Mouse (Mus musculus) CH12.LX (cell line): Measurements from ENCODE around the gene Bdkrb2. TPM values are rescaled to one million over a fixed set of nuclear protein-coding genes. Genes with fewer than 3 reads are reported as not detected.

Experiments
- DNase-seq: peaks from one replicate; pipeline ENCODE4 v3.0.0-alpha.2; 2013; ENCODE audit errors: extremely low read depth
- H3K27ac ChIP-seq: 2 replicates; pipeline ENCODE4 v1.5.1; 2012; ENCODE audit warnings: low read depth, mild to moderate bottlenecking, control low read depth, moderate library complexity; ENCODE audit not compliant: insufficient read depth
- H3K27me3 ChIP-seq: replicated peaks from 2 replicates; pipeline ENCODE3; 2012; ENCODE audit warnings: inconsistent platforms
- H3K36me3 ChIP-seq, 2 experiments: replicated peaks in 1 of 2; 2 replicates each; pipeline versions ENCODE3 to v1.6.1; 2012; ENCODE audit warnings: inconsistent platforms in 1 of 2, low read length in 1 of 2, mild to moderate bottlenecking in 1 of 2, mixed read lengths in 1 of 2, moderate library complexity in 1 of 2; ENCODE audit not compliant: control insufficient read depth in 1 of 2, insufficient read depth in 1 of 2
- H3K4me1 ChIP-seq, 2 experiments: 2 replicates each; pipeline ENCODE4 v1.6.1; 2012; ENCODE audit warnings: inconsistent platforms in 1 of 2, moderate library complexity in 1 of 2; ENCODE audit not compliant: insufficient read depth in 2 of 2, control insufficient read depth in 1 of 2
- H3K4me2 ChIP-seq: 2 replicates; pipeline ENCODE4 v1.6.1; 2012; ENCODE audit warnings: low read depth, mild to moderate bottlenecking, control low read depth; ENCODE audit not compliant: poor library complexity, insufficient read depth, severe bottlenecking
- H3K4me3 ChIP-seq, 3 experiments: fragments of 150-350 bp in 1 of 3; sonication (generic) in 1 of 3; replicated peaks in 1 of 3; 2 replicates each; pipeline versions ENCODE3 to v1.5.1; 2011 to 2012; ENCODE audit warnings: low read depth in 2 of 3, low read length in 2 of 3, mild to moderate bottlenecking in 2 of 3, moderate library complexity in 2 of 3, control low read depth in 1 of 3, improper control_type of control experiment in 1 of 3, inconsistent platforms in 1 of 3, mixed read lengths in 1 of 3; ENCODE audit not compliant: poor library complexity in 1 of 3
- H3K79me2 ChIP-seq: replicated peaks from 2 replicates; pipeline ENCODE4 v1.6.1; 2012; ENCODE audit warnings: mild to moderate bottlenecking, moderate library complexity; ENCODE audit not compliant: control insufficient read depth, poor library complexity, insufficient read depth, severe bottlenecking; ENCODE audit errors: extremely low read depth
- H3K9ac ChIP-seq: 2 replicates; pipeline ENCODE4 v1.6.1; 2012; ENCODE audit warnings: low read depth, mild to moderate bottlenecking, control low read depth, moderate library complexity; ENCODE audit not compliant: insufficient read depth
- H3K9me3 ChIP-seq: replicated peaks from 2 replicates; pipeline ENCODE3; 2012; ENCODE audit warnings: low read length, inconsistent platforms, mixed read lengths
- BHLHE40 ChIP-seq: IDR thresholded peaks from 2 replicates; pipeline ENCODE4 v1.6.1; 2011; ENCODE audit warnings: mild to moderate bottlenecking, low read depth, low read length, improper control_type of control experiment
- CHD2 ChIP-seq: IDR thresholded peaks from 2 replicates; pipeline ENCODE4 v1.6.1; 2011; ENCODE audit warnings: low read length, improper control_type of control experiment
- EP300 ChIP-seq: IDR thresholded peaks from 2 replicates; pipeline ENCODE4 v1.6.1; 2011; ENCODE audit warnings: low read length, improper control_type of control experiment
- GABPA ChIP-seq: IDR thresholded peaks from 2 replicates; pipeline ENCODE4 v1.6.1; 2012; ENCODE audit warnings: low read depth, low read length, improper control_type of control experiment, inconsistent platforms; ENCODE audit not compliant: insufficient replicate concordance
- HCFC1 ChIP-seq: IDR thresholded peaks from 2 replicates; pipeline ENCODE4 v1.6.1; 2012; ENCODE audit warnings: low read depth, mild to moderate bottlenecking, inconsistent platforms, low read length, improper control_type of control experiment
- KAT2A ChIP-seq: IDR thresholded peaks from 2 replicates; pipeline ENCODE4 v1.6.1; 2012; ENCODE audit warnings: low read length, improper control_type of control experiment, inconsistent platforms; ENCODE audit not compliant: insufficient replicate concordance
- MAFK ChIP-seq: IDR thresholded peaks from 2 replicates; pipeline ENCODE4 v1.6.1; 2011; ENCODE audit warnings: low read length, improper control_type of control experiment; ENCODE audit not compliant: insufficient replicate concordance
- MAX ChIP-seq: IDR thresholded peaks from 2 replicates; pipeline ENCODE4 v1.6.1; 2011; ENCODE audit warnings: low read length, improper control_type of control experiment
- MAZ ChIP-seq: IDR thresholded peaks from 2 replicates; pipeline ENCODE4 v1.6.1; 2012; ENCODE audit warnings: low read depth, mild to moderate bottlenecking, inconsistent platforms, low read length, improper control_type of control experiment, moderate library complexity
- MYC ChIP-seq: IDR thresholded peaks from 2 replicates; pipeline ENCODE4 v1.6.1; 2011; ENCODE audit warnings: low read depth, mild to moderate bottlenecking, improper control_type of control experiment, low read length
- NELFE ChIP-seq: IDR thresholded peaks from 2 replicates; pipeline ENCODE4 v1.6.1; 2011; ENCODE audit warnings: low read depth, low read length, improper control_type of control experiment
- NRF1 ChIP-seq: IDR thresholded peaks from 2 replicates; pipeline ENCODE4 v1.6.1; 2014; ENCODE audit warnings: low read depth, mild to moderate bottlenecking, inconsistent platforms, low read length, improper control_type of control experiment, moderate library complexity
- PAX5 ChIP-seq: IDR thresholded peaks from 2 replicates; pipeline ENCODE4 v1.6.1; 2012; ENCODE audit warnings: low read length, inconsistent platforms, mixed read lengths
- POLR2A ChIP-seq: IDR thresholded peaks from 2 replicates; pipeline ENCODE4 v1.6.1; 2011; ENCODE audit warnings: low read depth, mild to moderate bottlenecking, improper control_type of control experiment, low read length
- RAD21 ChIP-seq: IDR thresholded peaks from 2 replicates; pipeline ENCODE4 v1.6.1; 2011; ENCODE audit warnings: low read depth, mild to moderate bottlenecking, low read length, improper control_type of control experiment, moderate library complexity
- RCOR1 ChIP-seq: conservative IDR thresholded peaks from 2 replicates; pipeline ENCODE4 v1.6.1; 2012; ENCODE audit warnings: low read depth, mild to moderate bottlenecking, inconsistent platforms, low read length, improper control_type of control experiment
- SIN3A ChIP-seq: IDR thresholded peaks from 2 replicates; pipeline ENCODE4 v1.6.1; 2012; ENCODE audit warnings: low read length, improper control_type of control experiment, inconsistent platforms
- TBP ChIP-seq: conservative IDR thresholded peaks from 2 replicates; pipeline ENCODE4 v1.6.1; 2011; ENCODE audit warnings: low read depth, low read length, improper control_type of control experiment
- USF1 ChIP-seq: IDR thresholded peaks from 2 replicates; pipeline ENCODE4 v1.6.1; 2014; ENCODE audit warnings: low read depth, mild to moderate bottlenecking, inconsistent platforms, low read length, improper control_type of control experiment
- USF2 ChIP-seq: conservative IDR thresholded peaks from 2 replicates; pipeline ENCODE4 v1.6.1; 2011; ENCODE audit warnings: low read depth, low read length, improper control_type of control experiment
- ZC3H11A ChIP-seq: IDR thresholded peaks from 2 replicates; pipeline ENCODE4 v1.6.1; 2012; ENCODE audit warnings: low read depth, mild to moderate bottlenecking, inconsistent platforms, low read length, improper control_type of control experiment
- ZMIZ1 ChIP-seq: IDR thresholded peaks from 2 replicates; pipeline ENCODE4 v1.6.1; 2012; ENCODE audit warnings: low read depth, mild to moderate bottlenecking, inconsistent platforms, low read length, improper control_type of control experiment
- dilution Hi-C: fragments of 300-500 bp; cut with MboI; formaldehyde crosslinking; loops from 2 replicates; pipeline ENCODE4 v1.14.3; 2020; ENCODE audit warnings: low sequenced_read_pairs; ENCODE audit not compliant: extremely low pct_unique_long_range_greater_than_20kb, extremely low pct_ligation_motif_present
- in situ Hi-C: fragments of 300-500 bp; cut with MboI; formaldehyde crosslinking; loops from 3 replicates; pipeline ENCODE4 v1.14.3; 2019; ENCODE audit warnings: low sequenced_read_pairs, low pct_ligation_motif_present, low pct_unique_long_range_greater_than_20kb, mixed read lengths
- polyA plus RNA-seq: library from polyadenylated mRNA; unstranded; fragments of >175 nt; gene quantifications from 2 replicates; pipeline ENCODE4 v1.2.1, GENCODE M21; 2012; ENCODE audit warnings: low read depth; ENCODE audit not compliant: insufficient read length
- total RNA-seq, 2 experiments: library from RNA; depleted of rRNA; stranded (reverse); fragments of 300-350 nt in 1 of 2; fragments of >200 nt in 1 of 2; gene quantifications; 2 replicates each; pipeline ENCODE4 v1.2.3; 2012 to 2014

Bdkrb2 gene
- total and polyA plus RNA-seq, 3 experiments, result 0.06 TPM; not detected in 2

- H3K4me3 ChIP-seq, result no peak overlapping the region
- no peaks in the 10 kb centered on the region for H3K9me3 ChIP-seq
- peaks cover 5 to 70% of the 10 kb centered on the region in 2 experiments; a peak in 3 of 4 replicates for H3K4me1 ChIP-seq
- no peak for DNase-seq
- no peak overlapping the region for H3K4me2 ChIP-seq
- H3K27ac ChIP-seq, result no peak overlapping the region
- H3K27me3 ChIP-seq, result no peaks in the 10 kb centered on the region
- TF ChIP-seq TBP (no peak), MAFK (no peak), KAT2A (no peak), POLR2A (no peak), ZMIZ1 (no peak), RCOR1 (no peak), RAD21 (no peak), MAZ (no peak), BHLHE40 (no peak), MAX (no peak), PAX5 (no peak), NELFE (no peak), USF2 (no peak), MYC (no peak), HCFC1 (no peak), USF1 (no peak), ZC3H11A (no peak), EP300 (no peak)
- in situ Hi-C loops, result no loop called here
- H3K36me3 ChIP-seq, result no peaks in the 10 kb centered on the region
- H3K79me2 ChIP-seq, result no peaks in the 10 kb centered on the region
- dilution Hi-C loops, result no loop called here
- H3K9ac ChIP-seq, result no peak overlapping the region
These were observed 35.5 kb downstream of the Bdkrb2 start for GRCm38 (mm10) chr12:105598503-105598902.

- in situ Hi-C loops, result no loop called here
- H3K4me3 ChIP-seq, result no peak overlapping the region
- no peaks in the 10 kb centered on the region for H3K9me3 ChIP-seq
- dilution Hi-C loops, result no loop called here
- no peak overlapping the region for H3K27ac ChIP-seq
- H3K4me2 ChIP-seq, result no peak overlapping the region
- H3K36me3 ChIP-seq, result peaks cover 0 to 2% of the 10 kb centered on the region in 2 experiments
- H3K4me1 ChIP-seq, result peaks cover 5 to 76% of the 10 kb centered on the region in 2 experiments; a peak in 3 of 4 replicates
- no peak overlapping the region for H3K9ac ChIP-seq
- no peak for DNase-seq
- TF ChIP-seq RAD21 (no peak), USF2 (no peak), HCFC1 (no peak), BHLHE40 (no peak), CHD2 (no peak), GABPA (no peak), SIN3A (no peak), ZMIZ1 (no peak), NRF1 (no peak)
- no peaks in the 10 kb centered on the region for H3K79me2 ChIP-seq
- no peaks in the 10 kb centered on the region for H3K27me3 ChIP-seq
These were observed 36.1 kb downstream of the Bdkrb2 start for GRCm38 (mm10) chr12:105599098-105599497.
